Mouse (Mus musculus): ENCODE results near the gene Arhgef2. TPM values are rescaled to one million over a fixed set of nuclear protein-coding genes. Genes with fewer than 3 reads are reported as not detected.
A peak's percentile ranks its signal among the peaks of the same experiment; 100 is the strongest.

Arhgef2 gene
- total and polyA plus RNA-seq, 2 experiments from 2014 or later: 57.1 to 93.4 TPM

DNA sequence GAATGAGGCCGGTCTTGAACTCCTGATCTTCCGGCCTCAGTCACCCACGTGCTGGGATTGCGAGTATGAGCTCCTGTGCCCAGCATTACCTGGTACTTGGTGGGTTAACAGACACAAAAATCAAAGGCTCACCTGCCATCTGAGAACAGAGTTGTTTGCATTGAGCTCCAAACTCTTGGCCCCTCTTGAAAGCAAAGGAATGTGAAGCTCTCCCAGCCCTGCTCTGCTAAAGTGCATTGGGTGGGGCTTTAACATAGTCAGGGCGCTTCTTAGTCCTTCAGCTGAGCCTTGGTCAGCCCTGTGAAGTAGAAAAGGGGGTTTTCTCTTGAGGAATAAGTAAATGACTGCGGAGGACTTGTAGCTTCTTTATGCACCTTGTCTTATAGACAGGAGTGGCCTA lies 20.0 kb upstream of the Arhgef2 start:
- no peak for DNase-seq (ENCODE audit: low spot score)
- Histone ChIP-seq H3K4me1 (ENCODE audit: insufficient read depth, low read length) (no peaks in the 10 kb centered on the region), H3K4me2 (ENCODE audit: low read depth, low read length) (no peak overlapping the region), H3K27me3 (ENCODE audit: insufficient read depth, low read length) (no peaks in the 10 kb centered on the region), H3K4me3 (ENCODE audit: low read length) (no peak overlapping the region), H3K27ac (no peak overlapping the region), H3K9me3 (ENCODE audit: low read length) (no peaks in the 10 kb centered on the region), H3K9ac (replicated peaks; ENCODE audit: low read length) (no peak overlapping the region), H3K36me3 (ENCODE audit: insufficient read depth, low read length) (peaks cover 42% of the 10 kb centered on the region)
- no peak for ATAC-seq
- WGBS: 95% methylated on average over 6 of the region's 6 CpGs
- no peak for TF ChIP-seq CTCF (IDR thresholded peaks at IDR 0.05; ENCODE audit: low read depth)

DNA sequence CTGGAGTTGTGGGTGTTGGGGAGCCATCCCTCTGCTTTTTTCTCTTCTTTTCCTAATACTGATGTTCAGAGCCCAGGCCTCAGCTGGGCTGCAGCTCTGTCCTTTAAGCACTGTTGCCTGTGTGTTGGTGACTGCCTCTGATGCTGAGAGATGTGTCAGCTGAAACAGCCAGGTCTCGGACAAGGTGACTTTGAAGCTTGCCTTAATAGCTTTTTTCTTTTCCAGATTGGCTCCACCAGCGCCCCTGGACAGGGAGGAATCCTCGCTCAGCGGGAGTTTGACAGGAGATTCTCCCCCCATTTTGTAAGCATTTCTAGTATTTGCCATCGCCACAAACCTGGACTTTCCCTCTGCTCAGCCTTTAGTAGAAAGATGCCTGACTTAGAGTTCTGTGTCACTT lies 19.1 kb upstream of the Arhgef2 start:
- Histone ChIP-seq H3K4me2 (ENCODE audit: low read depth, low read length) (no peak overlapping the region), H3K9me3 (ENCODE audit: low read length) (no peaks in the 10 kb centered on the region), H3K27ac (no peak overlapping the region), H3K36me3 (ENCODE audit: insufficient read depth, low read length) (peaks cover 42% of the 10 kb centered on the region), H3K9ac (replicated peaks; ENCODE audit: low read length) (no peak overlapping the region), H3K4me1 (ENCODE audit: insufficient read depth, low read length) (no peaks in the 10 kb centered on the region), H3K4me3 (ENCODE audit: low read length) (no peak overlapping the region), H3K27me3 (ENCODE audit: insufficient read depth, low read length) (no peaks in the 10 kb centered on the region)
- no peak for ATAC-seq
- no peak for TF ChIP-seq CTCF (IDR thresholded peaks at IDR 0.05; ENCODE audit: low read depth)
- no peak for DNase-seq (ENCODE audit: low spot score)
- WGBS: 94% methylated on average over 5 of the region's 5 CpGs

DNA sequence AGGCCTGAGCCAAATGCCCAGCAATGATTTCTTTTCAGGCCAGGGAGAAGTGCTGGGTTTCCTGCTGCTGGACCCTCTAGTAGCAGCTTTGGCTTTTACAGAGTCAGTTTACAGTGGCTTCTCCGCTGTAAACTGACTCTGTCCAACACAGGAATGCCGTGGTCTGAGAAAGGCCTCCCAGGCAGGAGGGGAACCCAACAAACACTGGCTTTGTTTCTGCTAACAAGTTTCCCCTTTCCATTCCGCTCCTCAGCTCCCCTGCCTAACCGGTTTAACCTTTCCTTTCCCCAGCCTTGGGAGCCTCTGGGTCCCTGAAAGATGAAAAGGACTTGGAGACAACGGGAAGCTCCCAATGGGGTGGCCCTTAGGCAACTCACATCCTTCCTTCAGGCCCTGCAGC lies 15.5 kb upstream of the Arhgef2 start:
- no peak for TF ChIP-seq CTCF (IDR thresholded peaks at IDR 0.05; ENCODE audit: low read depth)
- Histone ChIP-seq H3K4me3 (ENCODE audit: low read length) (no peak overlapping the region), H3K36me3 (ENCODE audit: insufficient read depth, low read length) (peaks cover 29% of the 10 kb centered on the region), H3K4me1 (ENCODE audit: insufficient read depth, low read length) (no peaks in the 10 kb centered on the region; the same call in 1 of the 2 replicates), H3K4me2 (ENCODE audit: low read depth, low read length) (no peak overlapping the region), H3K27me3 (ENCODE audit: insufficient read depth, low read length) (no peaks in the 10 kb centered on the region), H3K9me3 (ENCODE audit: low read length) (no peaks in the 10 kb centered on the region), H3K9ac (replicated peaks; ENCODE audit: low read length) (no peak overlapping the region), H3K27ac (no peak overlapping the region)
- ATAC-seq (no peak), DNase-seq (ENCODE audit: low spot score) (no peak)
- WGBS: 19% methylated on average over 5 of the region's 5 CpGs

DNA sequence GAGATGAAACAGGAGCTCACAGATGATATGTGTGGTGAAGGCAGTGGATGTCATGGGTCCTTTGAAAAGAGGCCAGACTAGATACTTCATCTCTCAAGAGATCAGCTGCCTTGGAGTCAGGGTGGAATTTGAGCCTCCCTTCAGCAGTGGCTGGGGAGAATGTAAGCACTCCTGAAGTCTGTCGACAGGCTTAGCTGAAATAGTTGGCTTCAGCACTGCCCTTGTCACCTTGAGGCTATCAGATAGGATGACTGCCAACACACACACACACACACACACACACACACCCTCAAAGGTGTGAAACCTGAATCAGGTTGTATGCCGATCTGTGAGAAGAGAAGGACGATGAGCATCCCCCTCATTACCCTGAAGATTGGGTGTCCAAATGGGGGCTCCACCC lies 14.7 kb upstream of the Arhgef2 start:
- Histone ChIP-seq H3K27me3 (ENCODE audit: insufficient read depth, low read length) (no peaks in the 10 kb centered on the region), H3K9ac (replicated peaks; ENCODE audit: low read length) (no peak overlapping the region), H3K4me3 (ENCODE audit: low read length) (no peak overlapping the region), H3K27ac (no peak overlapping the region), H3K36me3 (ENCODE audit: insufficient read depth, low read length) (peaks cover 22% of the 10 kb centered on the region), H3K4me1 (ENCODE audit: insufficient read depth, low read length) (no peaks in the 10 kb centered on the region; the same call in 1 of the 2 replicates), H3K4me2 (ENCODE audit: low read depth, low read length) (no peak overlapping the region), H3K9me3 (ENCODE audit: low read length) (no peaks in the 10 kb centered on the region)
- 69% methylated on average over 3 of the region's 3 CpGs for WGBS
- no peak for TF ChIP-seq CTCF (IDR thresholded peaks at IDR 0.05; ENCODE audit: low read depth)
- DNase-seq (ENCODE audit: low spot score) (no peak), ATAC-seq (0 out of 2 replicates have a peak, but pooled peaks have one; percentile 22)

DNA sequence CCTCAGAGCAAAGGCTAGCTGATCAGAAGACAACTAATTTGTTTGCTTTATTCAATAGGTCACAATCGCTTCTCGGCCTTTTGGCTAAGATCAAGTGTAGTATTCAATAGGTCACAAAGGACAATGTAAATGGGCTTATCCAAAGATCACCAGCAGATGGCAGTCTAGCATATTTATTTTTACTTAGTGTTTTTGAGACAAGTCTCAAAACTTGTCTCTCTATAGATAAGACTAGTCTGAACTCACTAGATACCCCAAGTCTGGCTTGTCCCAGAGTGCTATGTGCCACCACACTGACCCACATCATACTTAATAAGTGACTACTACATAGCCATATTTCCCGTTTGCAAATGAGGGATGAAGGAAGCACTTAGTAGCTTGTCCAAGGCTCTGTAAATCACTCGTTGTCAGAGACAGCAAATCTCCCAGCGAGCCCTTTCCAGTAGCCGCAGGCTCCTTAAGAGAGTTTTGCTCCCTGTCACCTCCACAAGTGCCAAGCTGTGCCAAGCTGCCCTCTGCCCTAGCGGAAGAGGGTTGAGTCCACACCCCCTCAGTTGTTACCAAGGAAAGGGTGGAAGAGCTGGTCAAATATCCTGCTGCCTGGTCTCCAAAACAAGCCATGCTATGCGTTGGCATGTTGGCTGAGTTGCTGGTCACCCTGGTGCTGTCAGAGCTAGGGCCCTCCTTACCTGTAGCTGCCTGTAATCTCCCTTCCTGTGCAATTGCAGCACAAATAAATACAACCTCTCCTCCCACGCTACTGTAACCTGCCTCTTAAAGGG lies 13.6 kb upstream of the Arhgef2 start:
- peak; percentile 52; the same call in 1 of the 2 replicates for ATAC-seq
- no peak overlapping the region for H3K27ac ChIP-seq
- H3K36me3 ChIP-seq (ENCODE audit: insufficient read depth, low read length): peaks cover 12% of the 10 kb centered on the region; the same call in 1 of the 2 replicates
- no peak overlapping the region for H3K4me3 ChIP-seq (ENCODE audit: low read length)
- no peaks in the 10 kb centered on the region for H3K9me3 ChIP-seq (ENCODE audit: low read length)
- no peaks in the 10 kb centered on the region; the same call in 1 of the 2 replicates for H3K4me1 ChIP-seq (ENCODE audit: insufficient read depth, low read length)
- no peaks in the 10 kb centered on the region for H3K27me3 ChIP-seq (ENCODE audit: insufficient read depth, low read length)
- DNase-seq (ENCODE audit: low spot score): peak; percentile 85
- peak overlapping the region; percentile 23; the same call in 1 of the 2 replicates for H3K4me2 ChIP-seq (ENCODE audit: low read depth, low read length)
- WGBS: 27% methylated on average over 9 of the region's 9 CpGs
- peak; percentile 69 for TF ChIP-seq CTCF (IDR thresholded peaks at IDR 0.05; ENCODE audit: low read depth)
- H3K9ac ChIP-seq (replicated peaks; ENCODE audit: low read length): no peak overlapping the region

DNA sequence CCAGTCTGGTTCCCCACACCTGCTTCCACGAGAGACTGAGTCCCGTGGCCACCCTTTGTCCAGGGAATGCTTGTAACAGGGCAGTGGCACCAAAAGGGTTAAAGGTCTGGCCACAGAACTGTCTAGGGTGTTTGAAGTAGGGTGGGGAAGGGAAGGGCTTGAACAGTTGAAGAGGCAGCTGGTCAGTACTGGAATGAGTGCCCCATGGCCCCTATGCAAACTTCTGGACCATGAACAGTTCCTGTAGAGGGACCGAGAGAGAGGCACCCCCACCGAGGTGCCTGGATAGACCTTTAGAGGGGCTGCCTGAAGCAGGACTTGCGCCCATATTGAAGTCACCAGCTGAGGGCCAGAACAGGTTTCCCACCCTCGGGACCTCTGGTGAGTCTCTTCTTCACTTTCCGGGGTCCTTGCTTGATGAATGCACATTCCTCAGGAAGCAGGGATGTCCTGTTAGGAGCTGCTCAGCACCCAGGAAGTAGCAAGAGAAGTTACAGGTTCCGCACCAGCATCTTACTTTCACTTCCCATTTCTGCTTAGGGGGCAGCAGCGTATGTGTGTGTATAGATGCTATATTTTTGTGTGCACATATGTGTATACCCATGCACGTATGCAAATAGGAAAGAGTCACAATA lies 12.7 kb upstream of the Arhgef2 start:
- 71% methylated on average over 10 of the region's 10 CpGs for WGBS
- H3K9me3 ChIP-seq (ENCODE audit: low read length): no peaks in the 10 kb centered on the region
- no peak for DNase-seq (ENCODE audit: low spot score)
- no peak for TF ChIP-seq CTCF (IDR thresholded peaks at IDR 0.05; ENCODE audit: low read depth)
- H3K4me1 ChIP-seq (ENCODE audit: insufficient read depth, low read length): no peaks in the 10 kb centered on the region; the same call in 1 of the 2 replicates
- ATAC-seq: no peak
- H3K27me3 ChIP-seq (ENCODE audit: insufficient read depth, low read length): no peaks in the 10 kb centered on the region
- H3K4me2 ChIP-seq (ENCODE audit: low read depth, low read length): no peak overlapping the region
- no peak overlapping the region for H3K4me3 ChIP-seq (ENCODE audit: low read length)
- no peak overlapping the region for H3K27ac ChIP-seq
- H3K9ac ChIP-seq (replicated peaks; ENCODE audit: low read length): no peak overlapping the region
- peaks cover 3% of the 10 kb centered on the region; the same call in 1 of the 2 replicates for H3K36me3 ChIP-seq (ENCODE audit: insufficient read depth, low read length)
